Mouse (Mus musculus): ENCODE results near the gene Adgrg1.

GRCm38 (mm10) chr8:94953624-94954367 lies 20.8 kb upstream of the Adgrg1 start:
- no peak for TF ChIP-seq CTCF (IDR thresholded peaks at IDR 0.05; ENCODE audit: borderline replicate concordance, control insufficient read depth, extremely low read depth, insufficient read depth, low read length, poor library complexity)
- no peak for TF ChIP-seq POLR2A (IDR thresholded peaks at IDR 0.05; ENCODE audit: control insufficient read depth, extremely low read depth, insufficient read depth, low read length, poor library complexity)

Measured in thymus, adult 2 months (tissue).